Mouse (Mus musculus) lung, embryonic 14.5 days (tissue): ENCODE measurements around the gene Grin2a. TPM values are rescaled to one million over a fixed set of nuclear protein-coding genes. Genes with fewer than 3 reads are reported as not detected.

Experiments used
- ATAC-seq: fragments of 200-750 bp; cut with Nextera tagmentation; 2 replicates; pipeline ENCODE4 v1.8.0; 2017; ENCODE audit warnings: mild to moderate bottlenecking, moderate TSS enrichment, moderate library complexity; ENCODE audit not compliant: insufficient read depth
- DNase-seq: peaks from one replicate; pipeline ENCODE4 v3.0.0-alpha.2; 2015
- H3K27ac ChIP-seq: fragments of 300-500 bp; sonication (generic); 2 replicates; pipeline ENCODE4 v1.5.1; 2014; ENCODE audit warnings: low read depth, mild to moderate bottlenecking, moderate library complexity
- H3K27me3 ChIP-seq: fragments of 300-500 bp; sonication (generic); 2 replicates; pipeline ENCODE4 v1.6.1; 2014; ENCODE audit warnings: low read length, control low read depth; ENCODE audit not compliant: insufficient read depth
- H3K36me3 ChIP-seq: fragments of 300-500 bp; sonication (generic); 2 replicates; pipeline ENCODE4 v1.6.1; 2014; ENCODE audit warnings: control low read depth; ENCODE audit not compliant: insufficient read depth
- H3K4me1 ChIP-seq: fragments of 300-500 bp; sonication (generic); 2 replicates; pipeline ENCODE4 v1.6.1; 2014; ENCODE audit warnings: antibody characterized with exemption, control low read depth; ENCODE audit not compliant: insufficient read depth
- H3K4me2 ChIP-seq: fragments of 300-500 bp; sonication (generic); 2 replicates; pipeline ENCODE4 v1.6.1; 2014; ENCODE audit warnings: mild to moderate bottlenecking
- H3K4me3 ChIP-seq: fragments of 300-500 bp; sonication (generic); 2 replicates; pipeline ENCODE4 v1.5.1; 2014; ENCODE audit warnings: low read depth, low read length
- H3K9ac ChIP-seq: fragments of 300-500 bp; sonication (generic); 2 replicates; pipeline ENCODE4 v1.6.1; 2014
- H3K9me3 ChIP-seq: fragments of 300-500 bp; sonication (generic); 2 replicates; pipeline ENCODE4 v1.6.1; 2016; ENCODE audit warnings: low read depth, low read length, control low read depth
- CTCF ChIP-seq: IDR thresholded peaks from 2 replicates; pipeline ENCODE4 v1.5.1; 2016; ENCODE audit warnings: antibody characterized with exemption, low read depth
- WGBS: fragments of 180-500 bp; shearing (Covaris S2); extraction: QIAGEN DNeasy Blood & Tissue Kit; methylation state at CpG from one replicate; pipeline ENCODE4 v1.1.7; 2014; 5-methylcytosine and 5-hydroxymethylcytosine counted together
- polyA plus RNA-seq: library from polyadenylated mRNA; unstranded; fragments of >200 nt; fragmentation: Nextera tagmentation; extraction: Ambion mirVana; gene quantifications from 2 replicates; pipeline ENCODE4 v1.2.1, GENCODE M21; 2014

Grin2a gene
- polyA plus RNA-seq, 1 experiment from 2014 or later = 0.01 TPM

- Histone ChIP-seq H3K27ac (no peak overlapping the region), H3K9me3 (no peaks in the 10 kb centered on the region), H3K4me3 (no peak overlapping the region), H3K4me2 (no peak overlapping the region), H3K36me3 (no peaks in the 10 kb centered on the region), H3K9ac (no peak overlapping the region), H3K4me1 (no peaks in the 10 kb centered on the region), H3K27me3 (no peaks in the 10 kb centered on the region)
- no peak for ATAC-seq
- WGBS = 76% methylated on average over 5 of the region's 5 CpGs
- DNase-seq = no peak
- TF ChIP-seq CTCF = no peak
Measured at GRCm38 (mm10) chr16:9754061-9754460, 241.3 kb downstream of the Grin2a start.

- H3K4me2 ChIP-seq = no peak overlapping the region
- H3K4me3 ChIP-seq = no peak overlapping the region
- no peak for TF ChIP-seq CTCF
- DNase-seq (no peak), ATAC-seq (no peak)
- no peak overlapping the region for H3K9ac ChIP-seq
- no peaks in the 10 kb centered on the region for H3K27me3 ChIP-seq
- WGBS = 84% methylated on average over 9 of the region's 9 CpGs
- H3K4me1 ChIP-seq = no peaks in the 10 kb centered on the region
- no peaks in the 10 kb centered on the region for H3K9me3 ChIP-seq
- no peaks in the 10 kb centered on the region for H3K36me3 ChIP-seq
- no peak overlapping the region for H3K27ac ChIP-seq
Measured at GRCm38 (mm10) chr16:9753045-9753444, 242.3 kb downstream of the Grin2a start.

GRCm38 (mm10) chr16:9752600-9752999, 242.8 kb downstream of the Grin2a start:
- H3K4me3 ChIP-seq = no peak overlapping the region
- DNase-seq (no peak), ATAC-seq (no peak)
- H3K36me3 ChIP-seq = no peaks in the 10 kb centered on the region
- no peak for TF ChIP-seq CTCF
- no peaks in the 10 kb centered on the region for H3K4me1 ChIP-seq
- no peak overlapping the region for H3K27ac ChIP-seq
- H3K9ac ChIP-seq = no peak overlapping the region
- WGBS = 73% methylated on average over 8 of the region's 8 CpGs
- no peak overlapping the region for H3K4me2 ChIP-seq
- H3K9me3 ChIP-seq = no peaks in the 10 kb centered on the region
- H3K27me3 ChIP-seq = no peaks in the 10 kb centered on the region

- Histone ChIP-seq H3K9ac (no peak overlapping the region), H3K36me3 (no peaks in the 10 kb centered on the region), H3K4me3 (no peak overlapping the region), H3K9me3 (no peaks in the 10 kb centered on the region), H3K27ac (no peak overlapping the region), H3K4me1 (no peaks in the 10 kb centered on the region), H3K27me3 (no peaks in the 10 kb centered on the region), H3K4me2 (no peak overlapping the region)
- DNase-seq = no peak
- ATAC-seq = no peak
- 72% methylated on average over 11 of the region's 11 CpGs for WGBS
- peak; percentile 14; the same call in 1 of the 2 replicates for TF ChIP-seq CTCF
Measured at GRCm38 (mm10) chr16:9751045-9751569, 244.3 kb downstream of the Grin2a start.

GRCm38 (mm10) chr16:9749661-9750060, 245.7 kb downstream of the Grin2a start:
- WGBS = 80% methylated on average over 3 of the region's 3 CpGs
- Histone ChIP-seq H3K36me3 (no peaks in the 10 kb centered on the region), H3K27ac (no peak overlapping the region), H3K4me2 (no peak overlapping the region), H3K9ac (no peak overlapping the region), H3K4me1 (no peaks in the 10 kb centered on the region), H3K4me3 (no peak overlapping the region), H3K9me3 (no peaks in the 10 kb centered on the region), H3K27me3 (no peaks in the 10 kb centered on the region)
- no peak for TF ChIP-seq CTCF
- ATAC-seq = no peak
- DNase-seq = no peak

GRCm38 (mm10) chr16:9742443-9742842, 252.9 kb downstream of the Grin2a start:
- Histone ChIP-seq H3K9ac (no peak overlapping the region), H3K36me3 (no peaks in the 10 kb centered on the region), H3K27ac (no peak overlapping the region), H3K27me3 (no peaks in the 10 kb centered on the region), H3K4me1 (no peaks in the 10 kb centered on the region), H3K9me3 (no peaks in the 10 kb centered on the region), H3K4me3 (no peak overlapping the region), H3K4me2 (no peak overlapping the region)
- 74% methylated on average over 6 of the region's 6 CpGs for WGBS
- no peak for TF ChIP-seq CTCF
- no peak for ATAC-seq
- DNase-seq = no peak

- Histone ChIP-seq H3K9me3 (no peaks in the 10 kb centered on the region), H3K27ac (no peak overlapping the region), H3K36me3 (no peaks in the 10 kb centered on the region), H3K27me3 (no peaks in the 10 kb centered on the region), H3K4me3 (no peak overlapping the region), H3K9ac (no peak overlapping the region), H3K4me2 (no peak overlapping the region), H3K4me1 (no peaks in the 10 kb centered on the region)
- DNase-seq = no peak
- WGBS = 85% methylated on average over 6 of the region's 6 CpGs
- no peak for ATAC-seq
- TF ChIP-seq CTCF = no peak
Measured at GRCm38 (mm10) chr16:9738679-9739078, 256.7 kb downstream of the Grin2a start.

- Histone ChIP-seq H3K4me1 (no peaks in the 10 kb centered on the region), H3K4me2 (no peak overlapping the region), H3K27ac (no peak overlapping the region), H3K9ac (no peak overlapping the region), H3K36me3 (no peaks in the 10 kb centered on the region), H3K4me3 (no peak overlapping the region), H3K9me3 (no peaks in the 10 kb centered on the region), H3K27me3 (no peaks in the 10 kb centered on the region)
- DNase-seq (no peak), ATAC-seq (no peak)
- WGBS = 23% methylated on average over 2 of the region's 2 CpGs
- no peak for TF ChIP-seq CTCF
Measured at GRCm38 (mm10) chr16:9737131-9737530, 258.2 kb downstream of the Grin2a start.
